Mouse (Mus musculus): ENCODE results near the gene Copz1.

GRCm38 (mm10) chr15:103257790-103258728 lies 14.5 kb upstream of the Copz1 start, which contains the start of gene Nfe2:
- peak; percentile 43 for TF ChIP-seq EP300 (IDR thresholded peaks at IDR 0.05; ENCODE audit: low read depth)
- TF ChIP-seq CTCF (IDR thresholded peaks at IDR 0.05; ENCODE audit: low read depth), result peak; percentile 3; the same call in 1 of the 2 replicates

Measured in heart, postnatal 0 days (tissue).